Mouse (Mus musculus): Measurements from ENCODE around the gene Atg9b.

Atg9b gene

GRCm38 (mm10) chr5:24391864-24392263, at the start of gene Atg9b:
Gene Atg9b (minus strand): TSS chr5:24392143.
- no peak for DNase-seq

GRCm38 (mm10) chr5:24441187-24441586, 49.2 kb upstream of the Atg9b start:
- no peak for DNase-seq

GRCm38 (mm10) chr5:24433993-24434392, 42.0 kb upstream of the Atg9b start:
- DNase-seq = no peak

GRCm38 (mm10) chr5:24428596-24428995, 36.7 kb upstream of the Atg9b start:
- no peak for DNase-seq

GRCm38 (mm10) chr5:24427981-24428402, 36.0 kb upstream of the Atg9b start:
- no peak for DNase-seq

GRCm38 (mm10) chr5:24427285-24427633, 35.3 kb upstream of the Atg9b start:
- no peak for DNase-seq

- DNase-seq = no peak
Observed at GRCm38 (mm10) chr5:24426556-24427284, 34.8 kb upstream of the Atg9b start.

- no peak for DNase-seq
Observed at GRCm38 (mm10) chr5:24426037-24426432, 34.1 kb upstream of the Atg9b start.

GRCm38 (mm10) chr5:24425421-24426036, 33.6 kb upstream of the Atg9b start:
- peak in 1 of 2 experiments; percentile 50 for DNase-seq

- peak; percentile 67 to 79 for DNase-seq
Observed at GRCm38 (mm10) chr5:24424861-24425411, 33.0 kb upstream of the Atg9b start.

GRCm38 (mm10) chr5:24424004-24424781, 32.2 kb upstream of the Atg9b start:
- DNase-seq = no peak

GRCm38 (mm10) chr5:24423129-24424003, 31.4 kb upstream of the Atg9b start, which contains the start of the genes Cdk5 and Slc4a2:
Gene Cdk5 (minus strand): TSS chr5:24423530.
Gene Slc4a2 (plus strand): TSS chr5:24423837.
- DNase-seq = peak; percentile 98

- DNase-seq = no peak
Observed at GRCm38 (mm10) chr5:24420381-24420780, 28.4 kb upstream of the Atg9b start.

- no peak for DNase-seq
Observed at GRCm38 (mm10) chr5:24417587-24417986, 25.6 kb upstream of the Atg9b start.

GRCm38 (mm10) chr5:24416222-24416736, 24.3 kb upstream of the Atg9b start:
- DNase-seq = peak; percentile 68 to 78

GRCm38 (mm10) chr5:24413938-24414337, 22.0 kb upstream of the Atg9b start:
- no peak for DNase-seq

- DNase-seq = no peak
Observed at GRCm38 (mm10) chr5:24413042-24413693, 21.2 kb upstream of the Atg9b start, which contains the start of gene Asic3. Gene Asic3 (plus strand): TSS chr5:24413392.

GRCm38 (mm10) chr5:24412063-24412462, 20.1 kb upstream of the Atg9b start:
- no peak for DNase-seq

GRCm38 (mm10) chr5:24409466-24409865, 17.5 kb upstream of the Atg9b start:
- no peak for DNase-seq

- no peak for DNase-seq
Observed at GRCm38 (mm10) chr5:24408651-24409050, 16.7 kb upstream of the Atg9b start.

GRCm38 (mm10) chr5:24405389-24405876, 13.5 kb upstream of the Atg9b start:
- no peak for DNase-seq

Data from cerebellum, postnatal 36 days (tissue).